8 mouse cellular contexts compared by ENCODE assay signal in genomic region chr11:3535406-3535986, GRCm38 (mm10). TPM values are rescaled to one million over a fixed set of nuclear protein-coding genes. Genes with fewer than 3 reads are reported as not detected.
DNase-seq lines count a peak whose midpoint lies in the region; ATAC-seq lines count a peak whose summit lies in the region.

No protein-coding gene starts in this region.

- no peaks in the 10 kb centered on the region for H3K9me3 ChIP-seq in hindbrain, embryonic 15.5 days

- peak; percentile 97 for DNase-seq in WW6 (ENCODE audit: low read depth, low spot score)
- DNase-seq in cerebellum, postnatal 36 days, result peak; percentile 95 to 96
- peak; percentile 91 to 92 for DNase-seq in frontal cortex, postnatal 36 days (ENCODE audit: low spot score in 2 of 2)
- peak; percentile 84 for DNase-seq in left cerebral cortex, adult 11 months (ENCODE audit: low spot score)
- DNase-seq in lung, postnatal 36 days, result peak; percentile 98
- DNase-seq in retina, embryonic 14.5 days (ENCODE audit: low spot score), result peak; percentile 97
- peak; percentile 95 to 96 for DNase-seq in thymus, postnatal 36 days

- H3K27me3 ChIP-seq in hindbrain, embryonic 15.5 days, result no peaks in the 10 kb centered on the region

- peak overlapping the region; percentile 99 for H3K4me2 ChIP-seq in hindbrain, embryonic 15.5 days

- H3K9ac ChIP-seq in hindbrain, embryonic 15.5 days, result peak overlapping the region; percentile 75

- H3K4me3 ChIP-seq in hindbrain, embryonic 15.5 days, result peak overlapping the region; percentile 59

- H3K36me3 ChIP-seq in hindbrain, embryonic 15.5 days, result no peaks in the 10 kb centered on the region

- WGBS in hindbrain, embryonic 15.5 days, result under 1% methylated on average over 36 of the region's 36 CpGs

- ATAC-seq in hindbrain, embryonic 15.5 days (ENCODE audit: low FRiP score, low read depth), result peak; percentile 83

- peaks cover 22% of the 10 kb centered on the region for H3K4me1 ChIP-seq in hindbrain, embryonic 15.5 days (replicated peaks)

- H3K27ac ChIP-seq in hindbrain, embryonic 15.5 days (replicated peaks), result peak overlapping the region; percentile 81

RNA-seq across cellular contexts. Expression of gene Smtn, which starts 4.9 kb away (rescaled TPM):
- 18.5 and 19.5 TPM in 2 replicates for polyA plus RNA-seq in hindbrain, embryonic 15.5 days (2015; fragmentation: Nextera tagmentation; extraction: Ambion mirVana)

RNA-seq across cellular contexts. Expression of gene Selenom, which starts 21.0 kb away (rescaled TPM):
- polyA plus RNA-seq in hindbrain, embryonic 15.5 days (2015; fragmentation: Nextera tagmentation; extraction: Ambion mirVana), result 136 and 139 TPM in 2 replicates

RNA-seq across cellular contexts. Expression of gene Inpp5j, which starts 30.9 kb away (rescaled TPM):
- polyA plus RNA-seq in hindbrain, embryonic 15.5 days (2015; fragmentation: Nextera tagmentation; extraction: Ambion mirVana), result 9.3 and 9.8 TPM in 2 replicates

RNA-seq across cellular contexts. Expression of gene Pla2g3, which starts 47.4 kb away (rescaled TPM):
- 1.6 and 2.0 TPM in 2 replicates for polyA plus RNA-seq in hindbrain, embryonic 15.5 days (2015; fragmentation: Nextera tagmentation; extraction: Ambion mirVana)

Comparison
In these comparisons a context has a peak if more than half of its experiments do, and no peak if none do; other contexts are left out.
1. Peak in every context shown above with its lines: DNase-seq, ATAC-seq, H3K4me3 ChIP-seq and H3K27ac ChIP-seq.